Mouse (Mus musculus) cerebellum, postnatal 4 days (tissue): ENCODE results near the gene Wbp2nl.

Experiments
- DNase-seq, 2 experiments: peaks; one replicate each; pipeline ENCODE4 v3.0.0; 2022; ENCODE audit warnings: low spot score in 2 of 2, mixed read lengths in 1 of 2

Gene Wbp2nl

DNA sequence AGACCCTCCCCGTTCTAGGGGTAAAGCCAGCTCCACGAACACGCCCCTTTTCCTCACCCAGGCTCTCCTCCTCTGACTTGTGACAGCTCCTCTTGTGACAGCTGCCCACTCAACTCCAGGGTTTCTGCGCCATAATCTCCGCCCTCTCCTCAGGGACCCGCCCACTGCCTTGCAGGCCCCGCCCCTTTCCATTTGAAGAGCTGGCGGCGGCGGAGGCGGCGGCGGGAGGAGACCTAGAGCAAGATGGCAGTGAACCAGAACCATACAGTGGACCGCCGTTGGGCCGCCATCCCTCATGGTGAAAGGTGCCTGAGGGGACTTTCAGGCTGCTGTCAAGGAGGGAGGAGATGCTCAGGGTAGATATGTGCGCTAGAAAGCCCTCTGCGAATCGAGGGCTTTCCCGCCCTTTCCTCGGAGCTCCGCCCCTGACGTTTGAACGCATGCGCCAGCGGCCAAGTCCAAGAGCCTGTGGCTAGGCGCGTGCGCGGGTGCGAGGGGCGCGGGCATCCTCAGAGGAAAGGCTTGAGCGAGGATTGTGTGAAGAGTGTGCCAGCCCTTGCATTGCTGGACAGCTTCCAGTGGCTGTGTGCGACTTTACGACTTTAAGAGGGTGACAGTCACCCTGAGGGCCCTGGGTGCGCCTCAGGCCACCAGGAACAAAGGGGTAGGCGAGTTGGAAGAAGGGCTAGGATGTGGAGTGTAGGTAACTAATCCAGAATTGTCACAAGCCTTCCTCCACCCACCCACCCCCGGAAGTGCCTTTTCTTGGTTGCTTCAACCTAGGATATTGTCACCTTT lies at the start of gene Wbp2nl:
TSS of gene Wbp2nl (plus strand) at position 191 of the 798 bp plus-strand sequence.
- no peak for DNase-seq

DNA sequence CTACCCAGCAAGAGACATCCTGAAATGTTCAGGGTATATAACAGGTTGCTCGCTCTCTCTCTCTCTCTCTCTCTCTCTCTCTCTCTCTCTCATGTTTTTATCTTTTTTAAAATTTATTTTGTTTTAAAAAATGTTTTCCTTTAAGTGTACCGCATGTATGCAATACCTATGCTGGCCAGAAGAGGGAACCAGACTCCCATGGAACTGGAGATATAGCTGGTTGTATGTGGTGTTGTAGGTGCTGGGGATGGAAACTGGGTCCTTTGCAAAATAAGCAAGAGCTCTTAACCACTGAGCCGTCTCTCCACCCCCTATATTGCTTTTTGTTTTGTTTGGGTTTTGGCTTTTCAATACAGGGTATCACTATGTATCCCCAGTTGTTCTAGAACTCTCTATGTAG lies 47.2 kb upstream of the Wbp2nl start:
- DNase-seq = no peak

DNA sequence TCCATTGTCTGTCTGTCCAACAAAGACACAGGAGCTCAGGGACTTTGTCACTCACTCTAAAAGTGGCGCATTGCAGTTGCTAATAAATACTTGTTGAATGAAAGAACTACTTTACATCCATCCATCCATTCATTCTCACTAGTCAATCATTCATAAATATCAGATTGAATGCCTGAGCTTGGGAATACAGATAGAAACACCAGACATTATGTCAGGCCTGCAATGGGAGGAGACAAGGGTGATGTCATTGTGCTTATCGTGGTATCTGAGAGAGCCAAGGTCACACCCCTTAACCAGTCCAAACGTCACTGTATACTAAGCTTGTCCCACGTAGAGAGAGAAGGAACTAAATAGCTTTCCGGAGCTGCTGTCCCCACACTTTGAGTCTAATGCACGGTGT lies 46.7 kb upstream of the Wbp2nl start, which contains the start of gene 1500009C09Rik:
TSS of gene 1500009C09Rik (plus strand) at position 301 of the 400 bp plus-strand sequence.
- DNase-seq = no peak

DNA sequence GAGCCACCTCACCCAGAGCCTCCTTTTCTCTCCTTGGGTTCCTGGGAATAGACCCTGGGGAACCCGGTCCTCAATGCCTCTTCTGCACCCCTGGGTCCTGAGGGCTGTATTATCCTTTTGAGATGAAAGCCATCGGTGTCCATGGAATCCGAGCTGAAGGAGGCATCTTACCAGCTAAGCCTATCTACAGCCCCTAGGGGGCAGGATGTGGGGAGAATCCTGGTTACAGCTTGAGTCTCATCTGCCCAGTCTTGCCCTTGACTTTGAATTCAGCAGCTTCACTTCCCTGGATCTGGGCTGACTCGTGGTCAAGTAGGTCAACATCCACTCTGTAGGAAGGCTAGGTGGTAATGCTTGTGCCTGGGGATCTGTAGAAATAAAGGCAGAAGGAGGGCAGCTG lies 43.5 kb upstream of the Wbp2nl start:
- DNase-seq = no peak

DNA sequence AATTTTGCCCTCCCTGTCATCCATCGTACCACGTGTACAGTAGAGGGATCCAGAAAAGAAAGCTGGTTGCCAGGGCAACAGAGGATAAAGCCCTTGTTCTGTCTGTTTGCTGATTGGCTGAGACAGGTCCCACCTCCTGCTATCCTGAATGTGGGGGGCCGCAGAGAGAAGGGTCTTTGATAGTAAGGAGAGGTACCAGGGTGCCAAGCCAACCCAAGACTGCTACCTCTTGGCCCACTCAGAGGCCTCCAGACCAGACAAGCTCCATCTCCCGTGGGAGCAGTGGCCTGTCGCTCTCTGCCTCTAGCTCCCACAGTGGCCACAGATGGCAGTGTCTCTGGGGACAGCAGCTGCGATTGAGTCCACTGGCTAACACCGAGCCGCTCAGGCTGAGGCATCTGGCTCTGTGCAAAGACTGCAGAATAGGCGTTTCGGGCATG lies 42.8 kb upstream of the Wbp2nl start:
- DNase-seq = peak; percentile 39 to 68

DNA sequence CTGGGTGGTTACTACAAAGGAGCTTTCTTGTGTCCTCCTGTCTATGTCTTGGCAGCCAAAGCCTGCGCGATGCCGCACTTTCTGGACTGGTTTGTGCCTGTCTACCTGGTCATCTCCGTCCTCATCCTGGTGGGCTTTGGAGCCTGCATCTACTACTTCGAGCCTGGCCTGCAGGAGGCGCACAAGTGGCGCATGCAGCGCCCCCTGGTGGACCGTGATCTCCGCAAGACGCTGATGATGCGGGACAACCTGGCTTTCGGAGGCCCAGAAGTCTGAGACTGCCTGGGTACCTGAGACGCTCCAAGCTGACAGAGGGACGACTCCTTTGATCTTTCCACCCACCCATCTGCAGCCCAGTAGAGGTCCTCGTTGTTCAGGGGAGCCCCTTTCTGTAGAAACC lies 39.2 kb upstream of the Wbp2nl start:
- peak; percentile 70 to 89 for DNase-seq

DNA sequence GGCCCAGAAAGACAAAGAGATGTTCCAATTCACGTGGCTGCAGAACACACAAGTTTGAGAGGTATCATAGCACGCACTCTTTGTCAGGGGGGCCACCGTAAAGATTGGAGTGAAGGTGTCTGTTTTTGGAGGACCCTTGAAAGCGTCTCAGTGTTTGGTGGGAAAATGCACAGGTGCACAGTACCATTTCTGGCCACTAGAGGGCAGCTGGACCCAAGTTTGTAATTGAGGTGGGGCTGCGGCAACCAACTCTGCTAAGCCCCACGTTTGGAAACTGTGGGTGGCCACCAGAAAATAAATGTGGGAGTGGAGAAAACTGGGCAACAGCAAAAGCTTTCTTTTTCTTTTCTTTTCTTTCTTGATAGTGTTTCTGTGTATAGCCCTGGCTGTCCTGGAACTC lies 32.4 kb upstream of the Wbp2nl start:
- peak; percentile 64 to 83 for DNase-seq

DNA sequence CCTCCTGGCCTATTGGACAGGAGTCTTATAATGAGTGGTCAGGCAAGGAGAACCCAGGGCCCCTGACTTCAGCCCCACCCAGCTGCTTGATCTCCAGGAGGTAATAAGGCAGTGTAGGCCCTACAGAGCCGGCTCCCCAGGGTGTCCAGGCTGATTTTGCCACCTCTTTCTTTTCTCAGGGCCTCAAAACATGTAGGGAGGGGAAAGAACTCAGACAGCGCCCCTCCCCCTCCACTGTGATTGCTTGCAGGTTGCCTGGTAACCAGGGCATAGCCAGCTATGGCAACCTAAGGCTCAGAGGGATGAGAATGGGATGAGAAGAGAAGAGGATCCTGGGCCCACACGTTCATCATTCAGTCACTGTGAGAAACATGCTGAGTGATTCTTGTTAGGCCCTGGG lies 30.6 kb upstream of the Wbp2nl start:
- peak in 1 of 2 experiments; percentile 49 for DNase-seq

DNA sequence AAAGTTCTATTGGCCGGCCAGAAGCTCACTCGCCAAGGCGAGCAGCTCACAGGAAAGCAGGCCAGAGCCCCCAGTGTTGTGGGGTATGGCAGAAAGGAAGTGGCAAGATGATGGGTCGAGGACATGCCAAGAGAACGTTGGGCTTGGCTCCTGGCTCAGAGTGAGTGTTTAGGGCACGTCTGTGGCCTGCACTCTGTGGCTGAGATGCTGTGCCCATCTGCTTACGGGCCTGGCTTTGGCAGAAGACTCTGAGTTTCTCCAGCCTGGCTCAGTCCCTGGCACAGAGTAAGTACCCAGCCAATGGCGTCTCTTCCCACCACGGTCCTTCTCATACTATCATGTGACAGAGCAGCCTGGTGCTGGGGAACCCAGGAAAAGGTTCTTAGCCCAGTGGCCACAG lies 30.0 kb upstream of the Wbp2nl start:
- DNase-seq = peak in 1 of 2 experiments; percentile 42

DNA sequence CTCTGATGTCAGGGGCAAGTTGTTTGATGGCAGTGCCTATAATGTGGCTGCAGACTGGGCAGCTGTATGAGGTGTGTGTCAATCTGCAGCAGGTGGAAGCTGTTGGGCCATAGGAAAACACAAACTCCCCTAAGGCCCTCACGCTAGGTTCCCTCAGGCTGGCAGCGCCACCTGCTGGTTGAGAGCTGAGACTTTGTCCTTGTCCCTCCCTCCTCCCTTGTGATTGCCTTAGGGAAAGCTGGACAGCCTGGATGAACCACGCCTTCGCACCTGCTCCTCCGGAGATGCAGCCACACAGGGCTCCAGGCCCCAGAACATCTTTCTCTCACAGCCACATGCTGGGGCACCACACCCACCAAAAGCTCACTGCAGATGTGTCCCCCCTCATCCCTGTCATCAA lies 27.6 kb upstream of the Wbp2nl start:
- peak; percentile 54 to 81 for DNase-seq

DNA sequence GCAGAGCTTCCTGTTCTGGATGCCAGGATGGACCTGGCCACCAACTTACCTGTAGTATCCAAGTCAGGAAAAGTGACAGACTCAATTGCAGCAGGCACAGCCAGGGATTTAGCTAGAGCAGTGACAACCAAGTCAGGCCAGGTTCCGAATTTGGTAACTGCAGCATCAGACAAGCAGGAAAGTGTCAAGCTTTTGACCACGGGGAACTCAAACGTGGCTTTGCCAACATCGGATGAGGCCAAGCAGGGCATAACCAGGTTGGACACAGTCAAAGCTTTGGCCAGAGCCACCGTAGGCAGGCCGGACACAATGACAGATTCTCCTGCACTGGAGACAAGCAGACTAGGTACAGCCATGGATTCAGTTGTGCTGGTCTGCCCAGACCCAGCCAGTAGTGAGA lies 26.5 kb upstream of the Wbp2nl start:
- no peak for DNase-seq

DNA sequence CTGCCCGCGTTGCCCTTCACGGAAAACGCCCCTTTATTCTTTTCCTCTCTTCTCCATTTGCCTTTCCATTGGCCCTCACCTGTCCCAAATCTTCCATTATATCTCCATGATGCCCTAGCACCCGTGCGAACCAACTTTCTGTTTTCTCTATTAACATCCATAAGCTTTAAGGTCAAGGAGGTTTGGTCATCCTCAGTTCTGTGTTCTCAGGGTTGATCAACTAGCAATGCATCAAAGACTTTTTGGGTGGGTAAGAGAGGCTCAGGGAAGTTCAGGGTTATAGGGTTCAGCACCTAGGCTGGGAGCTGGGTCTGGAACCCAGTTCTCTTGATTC lies 24.2 kb upstream of the Wbp2nl start, which contains the start of gene Sept3:
TSS of gene Sept3 (plus strand) at position 301 of the 334 bp plus-strand sequence.
- no peak for DNase-seq

DNA sequence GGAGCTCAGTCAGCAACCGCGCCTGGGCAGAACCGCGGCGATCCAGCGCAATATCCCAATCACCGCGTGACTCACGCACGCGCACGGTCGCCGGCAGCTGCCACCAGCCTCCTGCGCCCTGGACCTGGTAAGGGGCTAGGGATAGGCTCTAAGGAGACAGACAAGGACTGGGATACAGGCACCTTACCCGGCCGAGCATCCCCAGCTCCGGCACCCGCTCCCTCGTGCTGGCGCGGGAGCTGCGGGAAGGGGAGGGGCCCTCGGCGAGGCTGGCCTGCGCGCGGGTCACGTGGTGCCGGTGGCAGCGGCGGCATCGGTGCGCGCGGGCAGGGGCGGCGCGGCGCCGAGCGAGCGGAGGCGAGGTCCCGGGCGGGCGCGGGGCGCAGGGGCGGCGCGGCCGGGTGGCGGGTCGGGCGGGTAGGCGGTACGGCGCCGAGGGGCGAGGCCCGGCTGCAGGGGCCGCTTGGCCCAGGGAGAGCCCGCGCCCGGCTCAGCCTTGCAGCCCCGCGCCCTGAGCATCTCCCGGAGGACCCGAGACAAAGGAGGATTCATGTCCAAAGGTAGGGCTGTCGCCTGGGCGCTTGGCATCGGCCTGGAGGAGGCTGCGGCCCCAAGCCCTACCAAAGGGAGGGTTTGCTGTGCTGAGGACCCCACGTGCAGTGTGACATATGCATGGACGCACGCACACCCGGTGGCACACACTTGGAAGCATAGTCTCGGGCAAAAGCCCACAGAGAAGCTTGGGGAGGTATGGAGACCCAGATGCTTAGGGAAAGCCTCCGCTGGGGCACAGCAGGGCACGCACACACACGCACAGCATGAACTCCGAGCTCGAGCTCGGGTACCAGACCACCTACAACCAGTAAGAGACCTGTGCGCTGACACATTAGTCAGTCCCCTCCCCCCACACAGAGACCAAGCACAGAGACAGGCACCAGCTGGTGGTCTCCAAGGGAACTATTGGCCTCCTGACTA lies 23.5 kb upstream of the Wbp2nl start:
- peak; percentile 61 to 78 for DNase-seq

DNA sequence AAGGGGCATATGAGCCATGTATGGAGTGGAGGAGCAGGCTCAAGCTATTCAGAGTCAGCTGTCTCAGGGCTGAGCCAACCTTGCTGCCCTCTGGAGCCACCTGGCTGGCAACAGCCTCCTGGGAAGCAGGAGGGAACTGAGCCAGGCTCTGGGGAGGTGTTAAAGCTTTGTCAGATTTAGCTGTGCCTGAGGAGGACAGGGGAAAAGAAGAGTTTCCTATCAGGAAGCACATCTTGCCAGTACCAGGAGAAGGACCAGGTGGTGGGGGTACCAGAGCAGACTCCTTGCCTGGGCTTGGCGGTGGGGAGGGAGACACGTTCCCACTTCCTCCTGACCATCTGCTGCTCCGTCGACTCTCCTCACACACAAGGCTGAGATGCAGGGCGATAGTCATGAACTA lies 21.2 kb upstream of the Wbp2nl start:
- peak in 1 of 2 experiments; percentile 50 for DNase-seq

DNA sequence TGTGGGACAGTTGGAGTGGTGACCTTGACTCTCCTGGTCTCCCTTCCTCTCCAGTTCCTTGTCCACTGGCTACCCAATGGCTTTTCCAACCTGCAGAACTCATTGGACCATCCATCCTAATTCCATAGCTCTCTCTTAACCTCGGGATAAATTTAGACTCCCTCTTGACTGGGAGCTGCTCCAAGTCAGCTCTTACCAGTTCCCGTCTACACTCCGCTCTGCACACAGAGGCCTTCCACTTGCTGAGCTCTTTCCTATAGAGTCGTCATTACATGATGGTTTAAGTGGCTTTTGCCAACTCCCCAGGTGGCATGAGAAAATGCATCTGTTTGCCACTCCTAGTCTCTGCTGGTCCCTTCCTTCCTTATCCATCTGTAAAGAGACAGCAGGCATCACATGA lies 18.1 kb upstream of the Wbp2nl start:
- DNase-seq = no peak

DNA sequence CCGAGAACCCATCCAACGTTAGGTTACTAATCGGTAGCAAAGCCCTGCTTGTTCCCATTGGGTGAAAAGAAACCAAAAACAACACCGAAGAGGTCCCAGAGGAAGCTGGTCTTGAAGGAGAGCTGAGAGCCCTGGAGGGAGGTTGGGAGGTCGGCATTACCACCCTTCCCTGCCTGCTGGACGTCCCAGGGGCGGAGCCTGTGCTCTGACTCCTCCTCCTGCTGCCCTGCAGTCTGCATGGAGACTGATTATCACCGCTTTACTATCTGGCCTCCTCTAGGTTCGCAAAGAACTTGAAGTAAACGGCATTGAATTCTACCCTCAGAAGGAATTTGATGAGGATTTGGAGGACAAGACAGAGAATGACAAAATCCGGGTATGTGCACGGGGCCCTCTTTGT lies 12.6 kb upstream of the Wbp2nl start:
- DNase-seq = no peak

DNA sequence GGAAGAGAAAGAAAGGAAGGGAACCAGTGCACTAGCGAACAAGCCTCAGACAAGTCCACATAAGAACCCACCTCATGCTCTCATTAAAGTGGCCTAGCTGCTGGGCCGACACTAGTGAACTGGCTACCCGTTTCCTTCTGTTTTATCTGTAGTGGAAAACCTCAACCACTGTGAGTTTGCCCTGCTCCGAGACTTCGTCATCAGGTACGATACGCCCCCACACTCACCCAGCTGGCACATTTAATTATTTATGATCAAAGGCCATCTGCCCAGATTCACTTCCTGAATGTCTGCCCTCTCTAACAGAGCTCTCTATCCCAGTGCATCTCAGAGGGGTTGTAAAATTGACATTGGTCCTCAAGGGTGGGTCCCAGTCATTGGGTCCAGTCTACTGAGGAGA lies 8.5 kb upstream of the Wbp2nl start:
- no peak for DNase-seq

DNA sequence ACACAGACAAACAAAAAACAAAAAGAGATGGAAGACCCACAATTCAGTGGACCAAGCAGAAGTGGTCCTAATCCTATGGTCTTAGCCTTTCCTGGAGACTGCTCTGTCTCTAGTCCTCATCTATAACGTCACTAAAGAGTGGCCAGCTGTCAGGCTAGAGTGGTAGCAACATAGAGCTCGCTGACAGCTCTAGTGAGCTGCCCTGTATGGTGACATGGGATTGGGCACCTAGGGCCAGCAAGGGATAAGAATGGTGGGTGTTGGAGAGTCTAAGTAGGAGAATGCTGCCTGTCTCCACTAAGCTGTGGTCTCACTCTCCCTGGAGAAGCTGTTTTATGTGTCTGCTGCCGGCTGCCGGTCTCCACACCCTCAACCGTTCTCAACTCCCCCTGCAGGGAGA lies 5.9 kb upstream of the Wbp2nl start:
- no peak for DNase-seq

DNA sequence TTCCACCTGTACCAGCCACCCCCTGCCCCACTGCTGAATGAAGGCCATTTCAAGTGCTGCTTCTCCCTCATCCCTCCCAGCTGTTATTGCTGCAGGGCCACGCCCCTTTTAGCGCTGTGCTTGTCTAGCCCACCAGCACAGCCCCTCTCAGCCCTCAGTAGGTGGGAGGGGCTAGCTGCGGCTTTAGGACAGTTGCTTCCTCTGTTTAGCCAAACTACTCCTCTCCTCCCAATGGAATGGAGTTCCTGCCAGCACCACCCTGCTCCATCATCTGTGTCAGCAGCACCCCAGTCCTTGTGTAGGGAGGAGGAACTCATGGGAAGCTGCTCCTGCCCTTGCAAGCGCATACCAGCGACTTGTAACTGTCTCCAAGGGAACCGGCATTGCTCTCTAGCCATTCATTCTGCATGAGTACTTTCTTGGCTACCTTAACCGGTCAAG lies 5.5 kb upstream of the Wbp2nl start:
- no peak for DNase-seq

DNA sequence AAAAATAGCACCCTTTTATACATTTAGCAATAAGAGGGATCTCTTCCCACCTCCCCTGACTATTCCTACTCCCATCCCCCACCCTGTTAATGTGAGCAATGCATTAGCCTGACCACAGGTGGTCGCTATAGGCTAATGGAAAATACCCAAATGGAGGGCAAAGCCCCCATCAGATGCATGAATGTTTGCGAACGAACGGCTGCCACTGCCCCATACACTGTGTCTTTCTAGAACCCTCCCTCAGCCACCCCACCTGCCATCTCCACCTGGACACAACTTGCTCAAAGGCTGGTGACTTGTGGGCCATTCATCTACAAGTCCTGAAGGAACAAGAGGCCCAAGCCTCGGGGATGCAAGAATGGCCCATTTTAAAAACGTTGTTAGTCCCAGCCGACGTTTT lies 4.7 kb upstream of the Wbp2nl start:
- DNase-seq = peak in 1 of 2 experiments; percentile 50

DNA sequence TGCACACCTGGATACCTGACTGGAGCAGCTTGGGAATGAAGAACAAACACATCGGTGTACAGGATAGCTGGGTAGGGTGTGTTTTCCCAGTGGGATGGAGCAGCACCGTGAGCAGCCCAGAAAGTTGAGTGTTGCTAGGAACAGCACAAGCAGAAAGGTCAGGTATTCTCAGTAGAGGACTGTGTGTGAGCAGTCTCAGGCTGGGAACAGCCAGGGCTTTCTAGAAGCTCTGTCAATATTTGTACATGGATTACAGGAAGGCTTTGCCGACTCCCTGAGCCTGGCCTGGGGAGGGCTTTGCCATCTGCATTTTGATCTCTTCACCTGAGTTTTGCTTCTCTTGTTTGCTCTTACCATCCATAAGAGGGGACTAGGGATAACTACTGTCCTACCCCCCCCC lies 8.4 kb downstream of the Wbp2nl start:
- DNase-seq = no peak

DNA sequence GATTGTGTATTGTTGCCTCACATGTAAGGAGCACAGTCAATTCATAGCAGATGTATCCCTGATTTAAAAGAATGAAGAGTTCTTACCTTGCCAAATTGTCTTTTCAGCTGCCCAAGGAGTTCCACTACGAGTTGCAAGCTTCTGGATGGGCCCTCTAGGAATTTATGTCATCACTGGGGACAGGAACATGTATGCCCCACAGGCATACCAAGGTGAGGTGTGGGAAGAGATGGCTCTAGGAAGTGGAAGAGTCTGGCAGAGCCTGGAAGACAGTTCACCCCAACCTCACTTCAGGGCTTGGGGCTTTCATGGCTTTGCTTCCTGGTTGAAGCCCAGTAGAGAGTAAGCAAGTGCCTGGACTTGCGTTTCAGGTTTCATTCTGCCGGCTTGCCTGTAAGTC lies 9.7 kb downstream of the Wbp2nl start:
- no peak for DNase-seq

DNA sequence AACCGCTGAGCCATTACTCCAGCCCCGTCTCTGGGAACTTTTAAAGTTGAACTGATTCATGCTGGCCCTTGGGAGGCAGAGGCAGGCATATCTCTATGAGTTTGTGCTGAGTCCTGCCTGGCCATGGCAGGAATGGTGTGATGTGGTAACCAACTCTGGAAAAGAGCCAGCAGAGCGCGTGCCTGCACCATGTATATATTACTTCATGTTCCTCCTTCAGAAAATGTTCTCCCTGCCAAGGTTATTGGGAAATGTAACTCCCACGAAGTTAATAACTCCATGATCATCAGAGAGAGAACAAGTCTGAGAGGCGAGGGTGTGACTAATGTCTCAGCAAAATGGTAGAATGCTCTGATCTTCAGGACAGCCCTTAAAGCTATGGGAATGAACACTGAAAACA lies 19.1 kb downstream of the Wbp2nl start:
- DNase-seq = no peak
